Mouse (Mus musculus) ES-Bruce4 (cell line): ENCODE measurements around the gene Tert.

Experiments used
- CTCF ChIP-seq: IDR thresholded peaks from one replicate; pipeline ENCODE4 v1.8.1; 2011; ENCODE audit warnings: low read depth, low read length
- EP300 ChIP-seq: IDR thresholded peaks from 2 replicates; pipeline ENCODE4 v1.6.1; 2011; ENCODE audit warnings: low read depth, low read length; ENCODE audit not compliant: insufficient read depth

DNA sequence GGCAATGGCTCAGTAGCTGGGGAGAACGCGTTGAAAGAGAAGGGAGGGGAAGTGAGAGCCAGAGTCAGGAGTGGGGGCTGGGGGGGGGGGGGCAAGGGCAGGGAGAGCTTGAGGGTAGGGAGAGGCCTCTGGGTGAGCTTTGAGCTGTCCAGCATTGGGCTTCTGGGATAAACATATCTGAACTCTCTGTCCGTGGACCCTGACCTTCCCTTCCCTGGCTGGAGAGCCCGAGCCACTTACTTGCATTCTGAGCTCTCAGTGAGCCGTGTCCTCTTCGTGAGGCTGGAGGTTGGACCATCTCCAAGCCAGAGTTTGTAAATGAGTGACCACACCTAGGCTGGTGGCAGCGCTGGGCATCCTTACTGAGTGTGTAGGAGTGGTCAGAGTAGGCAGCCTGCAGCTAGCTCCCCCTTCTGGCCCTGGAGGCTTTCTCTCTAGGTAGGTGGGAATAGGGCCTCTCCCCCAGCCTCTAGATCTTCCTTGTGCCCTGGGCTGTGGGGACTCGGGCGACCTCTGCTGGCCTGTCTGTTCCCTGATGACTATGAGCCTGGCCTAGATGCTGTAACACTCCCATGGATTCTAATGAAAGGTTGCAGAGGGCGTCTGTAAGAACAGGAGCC is 65.6 kb downstream of the Tert start:
- no peak for TF ChIP-seq EP300
- TF ChIP-seq CTCF, result peak; percentile 96
